Mouse (Mus musculus): Measurements from ENCODE around the gene A930002H24Rik. TPM values are rescaled to one million over a fixed set of nuclear protein-coding genes. Genes with fewer than 3 reads are reported as not detected.

Gene A930002H24Rik
- polyA plus RNA-seq, 1 experiment from 2014 or later: 2.9 TPM

- Histone ChIP-seq H3K27me3 (no peaks in the 10 kb centered on the region), H3K36me3 (no peaks in the 10 kb centered on the region), H3K9me3 (no peaks in the 10 kb centered on the region), H3K27ac (no peak overlapping the region), H3K4me3 (no peak overlapping the region), H3K9ac (no peak overlapping the region), H3K4me1 (no peaks in the 10 kb centered on the region), H3K4me2 (replicated peaks) (no peak overlapping the region)
- ATAC-seq (ENCODE audit: low FRiP score, low read depth): no peak
- WGBS: 63% methylated on average over 5 of the region's 5 CpGs
Observed at GRCm38 (mm10) chr17:63828561-63829332, 34.8 kb downstream of the A930002H24Rik start.

- H3K9me3 ChIP-seq: no peaks in the 10 kb centered on the region
- ATAC-seq (ENCODE audit: low FRiP score, low read depth): no peak
- 79% methylated on average over 7 of the region's 7 CpGs for WGBS
- H3K27ac ChIP-seq: no peak overlapping the region
- H3K4me2 ChIP-seq (replicated peaks): no peak overlapping the region
- H3K27me3 ChIP-seq: no peaks in the 10 kb centered on the region
- no peaks in the 10 kb centered on the region for H3K4me1 ChIP-seq
- H3K9ac ChIP-seq: no peak overlapping the region
- H3K4me3 ChIP-seq: no peak overlapping the region
- no peaks in the 10 kb centered on the region for H3K36me3 ChIP-seq
Observed at GRCm38 (mm10) chr17:63826767-63827166, 36.8 kb downstream of the A930002H24Rik start.

- no peak overlapping the region for H3K9ac ChIP-seq
- no peak overlapping the region for H3K4me3 ChIP-seq
- H3K36me3 ChIP-seq: no peaks in the 10 kb centered on the region
- H3K27me3 ChIP-seq: no peaks in the 10 kb centered on the region
- no peaks in the 10 kb centered on the region for H3K9me3 ChIP-seq
- 81% methylated on average over 8 of the region's 8 CpGs for WGBS
- no peak overlapping the region for H3K4me2 ChIP-seq (replicated peaks)
- no peak overlapping the region for H3K27ac ChIP-seq
- no peaks in the 10 kb centered on the region for H3K4me1 ChIP-seq
- ATAC-seq (ENCODE audit: low FRiP score, low read depth): no peak
Observed at GRCm38 (mm10) chr17:63826196-63826595, 37.4 kb downstream of the A930002H24Rik start.

GRCm38 (mm10) chr17:63824141-63824540 lies 39.5 kb downstream of the A930002H24Rik start:
- 88% methylated on average over 4 of the region's 4 CpGs for WGBS

GRCm38 (mm10) chr17:63818444-63819027 lies 45.1 kb downstream of the A930002H24Rik start:
- ATAC-seq (ENCODE audit: low FRiP score, low read depth): no peak
- Histone ChIP-seq H3K9me3 (no peaks in the 10 kb centered on the region), H3K36me3 (no peaks in the 10 kb centered on the region), H3K4me1 (no peaks in the 10 kb centered on the region), H3K9ac (no peak overlapping the region), H3K4me3 (no peak overlapping the region), H3K27ac (no peak overlapping the region), H3K4me2 (replicated peaks) (no peak overlapping the region), H3K27me3 (no peaks in the 10 kb centered on the region)
- 87% methylated on average over 10 of the region's 10 CpGs for WGBS

More at GRCm38 (mm10) chr17:63824141-63824540, 39.5 kb downstream of the A930002H24Rik start:
- H3K4me2 ChIP-seq (replicated peaks): no peak overlapping the region
- no peak overlapping the region for H3K9ac ChIP-seq
- H3K27ac ChIP-seq: no peak overlapping the region
- no peak for ATAC-seq (ENCODE audit: low FRiP score, low read depth)
- no peaks in the 10 kb centered on the region for H3K4me1 ChIP-seq
- H3K9me3 ChIP-seq: no peaks in the 10 kb centered on the region
- H3K4me3 ChIP-seq: no peak overlapping the region
- H3K27me3 ChIP-seq: no peaks in the 10 kb centered on the region
- H3K36me3 ChIP-seq: no peaks in the 10 kb centered on the region

GRCm38 (mm10) chr17:63813552-63813951 lies 50.0 kb downstream of the A930002H24Rik start:
- Histone ChIP-seq H3K27ac (no peak overlapping the region), H3K4me3 (no peak overlapping the region), H3K9me3 (no peaks in the 10 kb centered on the region), H3K4me1 (no peaks in the 10 kb centered on the region), H3K36me3 (no peaks in the 10 kb centered on the region), H3K9ac (no peak overlapping the region), H3K27me3 (no peaks in the 10 kb centered on the region), H3K4me2 (replicated peaks) (no peak overlapping the region)
- no peak for ATAC-seq (ENCODE audit: low FRiP score, low read depth)
- 83% methylated on average over 6 of the region's 6 CpGs for WGBS

Other genes with a start within 250 kb of the A930002H24Rik start
- 29.6 and 30.8 TPM in 2 replicates for gene Fer, start 729 bp downstream of the A930002H24Rik start, polyA plus RNA-seq (2015; fragmentation: Nextera tagmentation; extraction: Ambion mirVana)

All from limb, embryonic 13.5 days (tissue).